Mouse (Mus musculus) myocyte (in vitro differentiated cells): ENCODE measurements around the gene Irf9.

Source experiments
- E2F4 ChIP-seq: IDR thresholded peaks from one replicate; pipeline ENCODE4 v1.6.1; 2011; ENCODE audit warnings: mild to moderate bottlenecking, control low read depth, moderate library complexity; ENCODE audit not compliant: insufficient read depth
- MAX ChIP-seq: IDR thresholded peaks from one replicate; pipeline ENCODE4 v1.6.1; 2011; ENCODE audit warnings: low read depth, mild to moderate bottlenecking, control low read depth
- MYOG ChIP-seq, 3 experiments: IDR thresholded peaks; one replicate each; pipeline ENCODE4 v1.6.1; 2011; ENCODE audit warnings: control low read depth in 2 of 3, low read depth in 2 of 3, mild to moderate bottlenecking in 2 of 3; ENCODE audit not compliant: insufficient read length in 2 of 3, control insufficient read depth in 1 of 3, insufficient read depth in 1 of 3
- POLR2A ChIP-seq: IDR thresholded peaks from one replicate; pipeline ENCODE4 v1.6.1; 2011; ENCODE audit warnings: low read depth, mild to moderate bottlenecking, control low read depth, moderate library complexity; ENCODE audit not compliant: insufficient read length
- SRF ChIP-seq: IDR thresholded peaks from one replicate; pipeline ENCODE4 v1.6.1; 2011; ENCODE audit warnings: low read depth; ENCODE audit not compliant: control insufficient read depth, insufficient read length
- USF1 ChIP-seq: IDR thresholded peaks from one replicate; pipeline ENCODE4 v1.6.1; 2011; ENCODE audit warnings: low read depth, mild to moderate bottlenecking, control low read depth, moderate library complexity

DNA sequence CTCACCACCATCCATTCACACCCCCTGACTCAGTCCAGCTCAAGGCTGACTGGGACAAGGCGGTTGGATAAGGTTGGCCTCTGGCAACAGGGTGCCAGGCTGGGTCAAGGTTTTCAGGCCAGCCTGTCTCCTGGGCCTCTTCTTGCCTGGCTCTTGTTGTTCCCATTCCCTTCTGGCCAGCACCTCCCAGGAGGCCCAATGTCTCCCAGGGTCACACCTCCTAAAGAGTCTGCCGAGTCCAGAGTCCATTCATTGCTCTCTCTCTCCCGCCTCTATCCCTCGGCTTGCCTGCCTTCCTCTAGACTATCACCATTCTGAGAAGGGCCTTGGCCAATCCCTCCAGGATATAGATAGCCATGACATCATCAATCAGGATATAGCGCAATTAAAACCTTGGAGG lies 54.6 kb downstream of the Irf9 start:
- TF ChIP-seq MYOG (IDR thresholded peaks at IDR 0.05; ENCODE audit: control insufficient read depth in 1 of 3, insufficient read depth in 1 of 3, insufficient read length in 2 of 3, low read depth in 2 of 3) (no peak), USF1 (no peak), SRF (no peak), POLR2A (no peak), MAX (no peak), E2F4 (no peak)
